Mouse (Mus musculus) limb, embryonic 14.5 days (tissue): Measurements from ENCODE around the gene Ttyh2. TPM values are rescaled to one million over a fixed set of nuclear protein-coding genes. Genes with fewer than 3 reads are reported as not detected.

ENCODE experiments used
- ATAC-seq: fragments of 200-750 bp; cut with Nextera tagmentation; 2 replicates; pipeline ENCODE4 v1.8.0; 2017; ENCODE audit warnings: low read depth, moderate number of reproducible peaks, moderate TSS enrichment; ENCODE audit not compliant: low FRiP score
- DNase-seq: peaks from one replicate; pipeline ENCODE4 v3.0.0-alpha.2; 2015; ENCODE audit warnings: low spot score
- H3K27ac ChIP-seq: fragments of 300-500 bp; sonication (generic); replicated peaks from 2 replicates; pipeline ENCODE4 v1.5.1; 2014; ENCODE audit warnings: low read depth, mild to moderate bottlenecking, low read length, moderate library complexity, mixed read lengths
- H3K27me3 ChIP-seq: fragments of 300-500 bp; sonication (generic); 2 replicates; pipeline ENCODE4 v1.6.1; 2014; ENCODE audit warnings: low read length, mixed read lengths; ENCODE audit not compliant: control insufficient read depth, insufficient read depth
- H3K36me3 ChIP-seq: fragments of 300-500 bp; sonication (generic); 2 replicates; pipeline ENCODE4 v1.6.1; 2014; ENCODE audit warnings: mild to moderate bottlenecking, low read length, moderate library complexity, mixed read lengths; ENCODE audit not compliant: control insufficient read depth, insufficient read depth
- H3K4me1 ChIP-seq: fragments of 300-500 bp; sonication (generic); 2 replicates; pipeline ENCODE4 v1.6.1; 2014; ENCODE audit warnings: antibody characterized with exemption, low read length, mixed read lengths; ENCODE audit not compliant: control insufficient read depth, insufficient read depth
- H3K4me2 ChIP-seq: fragments of 300-500 bp; sonication (generic); replicated peaks from 2 replicates; pipeline ENCODE4 v1.6.1; 2014; ENCODE audit warnings: low read depth, mild to moderate bottlenecking, low read length, moderate library complexity; ENCODE audit not compliant: severe bottlenecking
- H3K4me3 ChIP-seq: fragments of 300-500 bp; sonication (generic); replicated peaks from 2 replicates; pipeline ENCODE4 v1.5.1; 2014; ENCODE audit warnings: low read length
- H3K9ac ChIP-seq: fragments of 300-500 bp; sonication (generic); 2 replicates; pipeline ENCODE4 v1.6.1; 2014; ENCODE audit warnings: mild to moderate bottlenecking, low read depth, low read length, moderate library complexity; ENCODE audit not compliant: severe bottlenecking
- H3K9me3 ChIP-seq: fragments of 300-500 bp; sonication (generic); 2 replicates; pipeline ENCODE4 v1.6.1; 2016; ENCODE audit warnings: low read length; ENCODE audit not compliant: control insufficient read depth
- POLR2A ChIP-seq: fragments of 200-500 bp; IDR thresholded peaks from 2 replicates; pipeline ENCODE4 v1.8.0; 2012; ENCODE audit warnings: inconsistent platforms, mild to moderate bottlenecking, moderate library complexity, borderline replicate concordance; ENCODE audit not compliant: insufficient read depth, insufficient read length; ENCODE audit errors: extremely low read depth
- WGBS: fragments of 180-500 bp; shearing (Covaris S2); extraction: QIAGEN DNeasy Blood & Tissue Kit; methylation state at CpG from one replicate; pipeline ENCODE4 v1.1.7; 2014; 5-methylcytosine and 5-hydroxymethylcytosine counted together
- polyA plus RNA-seq, 2 experiments: library from polyadenylated mRNA; depleted of rRNA in 1 of 2; stranded (reverse) in 1 of 2; unstranded in 1 of 2; fragments of >200 nt; fragmentation: Nextera tagmentation in 1 of 2; extraction: Ambion mirVana in 1 of 2; gene quantifications; 2 replicates each; pipeline versions ENCODE4 v1.2.1 to v1.2.3; 2012 to 2014

The Ttyh2 gene
- polyA plus RNA-seq, 2 experiments, result 16.9 to 25.9 TPM

- Histone ChIP-seq H3K9me3 (no peaks in the 10 kb centered on the region), H3K27ac (no peak overlapping the region), H3K4me2 (no peak overlapping the region), H3K4me3 (no peak overlapping the region), H3K27me3 (no peaks in the 10 kb centered on the region), H3K4me1 (peaks cover 9% of the 10 kb centered on the region), H3K9ac (no peak overlapping the region), H3K36me3 (peaks cover 11% of the 10 kb centered on the region; the same call in 1 of the 2 replicates)
- ATAC-seq (no peak), DNase-seq (no peak)
- TF ChIP-seq POLR2A, result no peak
- WGBS, result 85% methylated on average over 15 of the region's 15 CpGs
Measured at GRCm38 (mm10) chr11:114702311-114702995, 27.2 kb downstream of the Ttyh2 start.

GRCm38 (mm10) chr11:114702996-114703361 lies 27.7 kb downstream of the Ttyh2 start:
- no peak for ATAC-seq
- H3K4me2 ChIP-seq, result no peak overlapping the region
- no peak overlapping the region for H3K4me3 ChIP-seq
- no peaks in the 10 kb centered on the region for H3K9me3 ChIP-seq
- no peak for DNase-seq
- H3K27ac ChIP-seq, result no peak overlapping the region
- peaks cover 9% of the 10 kb centered on the region for H3K4me1 ChIP-seq
- TF ChIP-seq POLR2A, result no peak
- 81% methylated on average over 6 of the region's 6 CpGs for WGBS
- no peak overlapping the region for H3K9ac ChIP-seq
- no peaks in the 10 kb centered on the region for H3K27me3 ChIP-seq
- peaks cover 11% of the 10 kb centered on the region; the same call in 1 of the 2 replicates for H3K36me3 ChIP-seq

GRCm38 (mm10) chr11:114704071-114704913 lies 29.1 kb downstream of the Ttyh2 start:
- 57% methylated on average over 21 of the region's 22 CpGs for WGBS
- peaks cover 9% of the 10 kb centered on the region for H3K4me1 ChIP-seq
- peak; percentile 66 for DNase-seq

GRCm38 (mm10) chr11:114706358-114706757 lies 31.1 kb downstream of the Ttyh2 start:
- H3K4me1 ChIP-seq, result peaks cover 9% of the 10 kb centered on the region
- no peaks in the 10 kb centered on the region for H3K9me3 ChIP-seq
- no peak overlapping the region for H3K27ac ChIP-seq
- no peak for TF ChIP-seq POLR2A
- DNase-seq (no peak), ATAC-seq (no peak)
- WGBS, result 83% methylated on average over 5 of the region's 5 CpGs
- no peak overlapping the region for H3K4me2 ChIP-seq
- H3K9ac ChIP-seq, result no peak overlapping the region
- H3K27me3 ChIP-seq, result no peaks in the 10 kb centered on the region
- H3K36me3 ChIP-seq, result peaks cover 22% of the 10 kb centered on the region
- no peak overlapping the region for H3K4me3 ChIP-seq

More at GRCm38 (mm10) chr11:114704071-114704913, 29.1 kb downstream of the Ttyh2 start:
- H3K4me2 ChIP-seq, result no peak overlapping the region
- no peak overlapping the region for H3K4me3 ChIP-seq
- no peak for TF ChIP-seq POLR2A
- no peaks in the 10 kb centered on the region for H3K9me3 ChIP-seq
- no peak overlapping the region for H3K27ac ChIP-seq
- peak; percentile 79 for ATAC-seq
- no peak overlapping the region; the same call in 1 of the 2 replicates for H3K9ac ChIP-seq
- H3K36me3 ChIP-seq, result peaks cover 14% of the 10 kb centered on the region; the same call in 1 of the 2 replicates
- no peaks in the 10 kb centered on the region for H3K27me3 ChIP-seq

- Histone ChIP-seq H3K36me3 (peaks cover 25% of the 10 kb centered on the region), H3K4me2 (no peak overlapping the region), H3K4me3 (no peak overlapping the region), H3K27ac (no peak overlapping the region), H3K9ac (no peak overlapping the region), H3K9me3 (no peaks in the 10 kb centered on the region), H3K27me3 (no peaks in the 10 kb centered on the region), H3K4me1 (no peaks in the 10 kb centered on the region)
- no peak for TF ChIP-seq POLR2A
- ATAC-seq (no peak), DNase-seq (no peak)
- 91% methylated on average over 3 of the region's 3 CpGs for WGBS
Measured at GRCm38 (mm10) chr11:114711393-114711792, 36.2 kb downstream of the Ttyh2 start.
